Mouse (Mus musculus): ENCODE data around the gene Gca. TPM values are rescaled to one million over a fixed set of nuclear protein-coding genes. Genes with fewer than 3 reads are reported as not detected.
"Not testable (repeated sequence)": the region's sequence is repeated elsewhere in the genome, so short reads cannot be mapped to it uniquely, and the experiment has no call there.

Gene Gca
- total and polyA plus RNA-seq, 2 experiments from 2014 or later: 6.1 to 18.5 TPM

DNA sequence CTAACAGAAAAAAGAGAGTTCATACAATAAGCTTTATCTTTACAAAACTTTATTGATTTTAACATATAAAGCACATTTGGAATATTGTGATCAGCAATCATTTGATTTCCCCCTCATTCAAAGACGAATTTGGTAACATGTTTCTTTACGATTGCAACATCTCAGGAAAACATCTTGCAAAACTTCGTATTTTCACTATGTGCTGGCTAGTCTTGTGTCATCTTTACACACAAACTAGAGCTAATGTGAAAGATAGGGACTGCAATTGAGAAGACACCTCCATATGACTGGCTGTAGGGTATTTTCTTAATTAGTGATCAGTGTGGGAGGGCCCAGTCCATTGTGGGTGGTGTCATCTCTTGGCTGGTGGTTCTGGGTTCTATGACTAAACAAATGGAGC is 42.2 kb downstream of the Gca start:
- Histone ChIP-seq H3K27me3 (ENCODE audit: control insufficient read depth, insufficient read depth, low read length) (no peaks in the 10 kb centered on the region), H3K36me3 (replicated peaks; ENCODE audit: control insufficient read depth, insufficient read depth, low read length) (no peaks in the 10 kb centered on the region), H3K4me2 (ENCODE audit: low read depth, low read length) (no peak overlapping the region), H3K4me3 (ENCODE audit: low read depth, low read length) (no peak overlapping the region), H3K4me1 (ENCODE audit: control insufficient read depth, insufficient read depth) (no peaks in the 10 kb centered on the region), H3K9ac (replicated peaks; ENCODE audit: low read depth, low read length) (no peak overlapping the region), H3K9me3 (replicated peaks; ENCODE audit: control insufficient read depth, low read length) (no peaks in the 10 kb centered on the region), H3K27ac (ENCODE audit: low read depth) (no peak overlapping the region)
- ATAC-seq (ENCODE audit: insufficient read depth, low read depth) (no peak), DNase-seq (ENCODE audit: low spot score) (no peak)
- TF ChIP-seq EP300 (IDR thresholded peaks at IDR 0.05; ENCODE audit: low read depth): no peak
- TF ChIP-seq CTCF (IDR thresholded peaks at IDR 0.05; ENCODE audit: low read depth): no peak
- WGBS: 86% methylated on average over 3 of the region's 3 CpGs

DNA sequence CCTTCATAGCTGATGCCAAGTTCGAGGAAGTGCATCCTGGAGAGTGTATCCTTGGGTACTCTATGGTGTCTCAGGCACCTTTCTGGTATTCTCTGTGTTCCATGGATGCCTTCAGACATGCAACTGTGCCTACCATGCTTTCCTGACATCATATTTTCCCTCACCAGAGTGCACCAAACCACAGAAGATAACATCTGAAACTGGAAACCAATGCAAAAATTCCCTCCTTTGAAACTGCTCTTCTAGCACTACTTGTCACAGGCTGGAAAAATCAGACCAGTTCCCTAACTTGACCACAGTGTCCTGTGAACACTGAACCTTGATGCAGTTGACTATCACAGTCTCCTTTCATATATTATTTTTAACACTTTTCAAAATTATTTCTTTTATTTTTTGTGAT is 45.5 kb downstream of the Gca start:
- H3K9ac ChIP-seq (replicated peaks; ENCODE audit: low read depth, low read length): no peak overlapping the region
- H3K27ac ChIP-seq (ENCODE audit: low read depth): no peak overlapping the region
- H3K4me1 ChIP-seq (ENCODE audit: control insufficient read depth, insufficient read depth): no peaks in the 10 kb centered on the region
- H3K27me3 ChIP-seq (ENCODE audit: control insufficient read depth, insufficient read depth, low read length): no peaks in the 10 kb centered on the region
- no peak overlapping the region for H3K4me2 ChIP-seq (ENCODE audit: low read depth, low read length)
- H3K4me3 ChIP-seq (ENCODE audit: low read depth, low read length): no peak overlapping the region
- 78% methylated on average over 1 of the region's 1 CpGs for WGBS
- no peak for DNase-seq (ENCODE audit: low spot score)
- H3K36me3 ChIP-seq (replicated peaks; ENCODE audit: control insufficient read depth, insufficient read depth, low read length): no peaks in the 10 kb centered on the region
- ATAC-seq (ENCODE audit: insufficient read depth, low read depth): no peak
- TF ChIP-seq CTCF (IDR thresholded peaks at IDR 0.05; ENCODE audit: low read depth) (no peak), EP300 (IDR thresholded peaks at IDR 0.05; ENCODE audit: low read depth) (no peak)
- H3K9me3 ChIP-seq (replicated peaks; ENCODE audit: control insufficient read depth, low read length): no peaks in the 10 kb centered on the region

DNA sequence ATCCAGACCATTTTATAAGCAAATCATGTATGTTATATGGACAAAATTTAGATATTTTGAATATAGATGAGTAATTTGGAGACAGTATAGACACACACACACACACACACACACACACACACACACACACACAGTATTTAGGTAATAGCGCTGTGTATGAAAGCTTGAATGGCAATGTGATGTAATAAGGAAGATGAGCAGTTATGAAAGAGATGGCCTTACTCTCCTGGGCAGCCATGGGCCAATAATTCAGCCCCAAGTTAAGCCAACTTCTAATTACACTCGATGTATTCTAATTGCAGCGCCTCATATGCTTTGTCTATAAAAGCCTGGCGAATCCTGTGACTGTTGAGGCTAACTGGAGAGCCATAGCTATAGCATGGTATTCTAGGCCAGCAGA is 50.3 kb downstream of the Gca start:
- not testable (repeated sequence) for DNase-seq (ENCODE audit: low spot score); H3K9me3 ChIP-seq (replicated peaks; ENCODE audit: control insufficient read depth, low read length); H3K9ac ChIP-seq (replicated peaks; ENCODE audit: low read depth, low read length); ATAC-seq (ENCODE audit: insufficient read depth, low read depth); H3K4me2 ChIP-seq (ENCODE audit: low read depth, low read length); H3K27me3 ChIP-seq (ENCODE audit: control insufficient read depth, insufficient read depth, low read length); H3K36me3 ChIP-seq (replicated peaks; ENCODE audit: control insufficient read depth, insufficient read depth, low read length); H3K4me1 ChIP-seq (ENCODE audit: control insufficient read depth, insufficient read depth); H3K27ac ChIP-seq (ENCODE audit: low read depth); H3K4me3 ChIP-seq (ENCODE audit: low read depth, low read length)
- 88% methylated on average over 4 of the region's 4 CpGs for WGBS

DNA sequence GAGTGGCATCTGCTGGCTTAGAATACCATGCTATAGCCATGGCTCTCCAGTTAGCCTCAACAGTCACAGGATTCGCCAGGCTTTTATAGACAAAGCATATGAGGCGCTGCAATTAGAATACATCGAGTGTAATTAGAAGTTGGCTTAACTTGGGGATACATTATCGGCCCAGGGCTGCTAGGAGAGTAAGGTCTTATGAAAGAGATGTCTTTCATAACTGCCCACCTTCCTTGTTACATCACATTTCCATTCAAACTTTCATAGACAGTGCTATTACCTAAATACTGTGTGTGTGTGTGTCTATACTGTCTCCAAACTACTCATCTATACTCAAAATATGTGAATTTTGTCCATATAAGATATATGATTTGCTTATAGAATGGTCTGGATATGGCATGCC is 51.2 kb downstream of the Gca start:
- Histone ChIP-seq H3K9ac (replicated peaks; ENCODE audit: low read depth, low read length) (no peak overlapping the region), H3K4me2 (ENCODE audit: low read depth, low read length) (no peak overlapping the region), H3K4me3 (ENCODE audit: low read depth, low read length) (no peak overlapping the region), H3K27ac (ENCODE audit: low read depth) (no peak overlapping the region), H3K4me1 (ENCODE audit: control insufficient read depth, insufficient read depth) (no peaks in the 10 kb centered on the region), H3K9me3 (replicated peaks; ENCODE audit: control insufficient read depth, low read length) (no peaks in the 10 kb centered on the region), H3K27me3 (ENCODE audit: control insufficient read depth, insufficient read depth, low read length) (no peaks in the 10 kb centered on the region), H3K36me3 (replicated peaks; ENCODE audit: control insufficient read depth, insufficient read depth, low read length) (no peaks in the 10 kb centered on the region)
- no peak for ATAC-seq (ENCODE audit: insufficient read depth, low read depth)
- 84% methylated on average over 4 of the region's 4 CpGs for WGBS
- no peak for DNase-seq (ENCODE audit: low spot score)
- TF ChIP-seq CTCF (IDR thresholded peaks at IDR 0.05; ENCODE audit: low read depth) (no peak), EP300 (IDR thresholded peaks at IDR 0.05; ENCODE audit: low read depth) (no peak)

DNA sequence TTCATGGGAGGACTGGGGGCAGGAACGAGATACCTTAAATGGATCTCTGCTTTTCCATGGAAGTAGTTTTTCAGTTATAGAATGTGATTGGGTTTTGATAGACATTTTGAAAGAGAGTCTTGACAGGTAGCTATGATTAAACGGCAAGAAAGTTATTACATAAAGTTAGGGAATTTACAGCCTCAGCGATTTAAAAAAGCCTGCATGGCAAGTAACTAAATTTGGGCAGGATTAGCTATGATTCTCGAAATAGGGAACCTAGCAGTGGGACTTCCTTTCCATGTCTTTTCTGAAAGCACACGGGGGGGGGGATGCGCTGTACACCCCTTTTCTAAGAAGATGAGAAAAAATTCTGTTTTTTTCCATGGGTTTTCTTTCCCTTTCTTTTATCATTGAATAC is 53.2 kb downstream of the Gca start:
- Histone ChIP-seq H3K4me2 (ENCODE audit: low read depth, low read length) (no peak overlapping the region), H3K9ac (replicated peaks; ENCODE audit: low read depth, low read length) (no peak overlapping the region), H3K4me3 (ENCODE audit: low read depth, low read length) (no peak overlapping the region), H3K9me3 (replicated peaks; ENCODE audit: control insufficient read depth, low read length) (no peaks in the 10 kb centered on the region), H3K27me3 (ENCODE audit: control insufficient read depth, insufficient read depth, low read length) (no peaks in the 10 kb centered on the region), H3K27ac (ENCODE audit: low read depth) (no peak overlapping the region), H3K36me3 (replicated peaks; ENCODE audit: control insufficient read depth, insufficient read depth, low read length) (no peaks in the 10 kb centered on the region), H3K4me1 (ENCODE audit: control insufficient read depth, insufficient read depth) (no peaks in the 10 kb centered on the region)
- no peak for TF ChIP-seq CTCF (IDR thresholded peaks at IDR 0.05; ENCODE audit: low read depth)
- TF ChIP-seq EP300 (IDR thresholded peaks at IDR 0.05; ENCODE audit: low read depth): no peak
- DNase-seq (ENCODE audit: low spot score) (no peak), ATAC-seq (ENCODE audit: insufficient read depth, low read depth) (no peak)
- 77% methylated on average over 6 of the region's 6 CpGs for WGBS

DNA sequence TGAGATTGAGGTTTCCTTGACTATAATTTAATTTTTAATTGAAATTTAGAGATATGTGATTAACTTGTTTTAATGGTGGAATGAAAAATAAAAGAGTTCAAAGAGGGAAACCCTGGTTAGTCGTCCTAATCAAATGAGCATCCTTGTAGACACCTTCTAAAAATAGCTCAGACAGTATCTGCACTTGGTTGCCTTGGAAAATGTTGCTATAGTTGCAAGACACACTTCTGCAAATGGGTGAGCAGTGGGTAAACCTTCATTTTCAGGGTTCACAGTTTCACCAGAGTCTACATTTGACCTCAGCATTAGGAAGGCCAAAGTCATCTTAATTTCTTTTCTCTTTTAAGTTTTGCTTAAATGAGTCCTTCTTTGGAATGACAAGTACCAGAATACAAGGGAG is 54.3 kb downstream of the Gca start:
- whole genome bisulfite sequencing: 16% methylated on average over 1 of the region's 1 CpGs
- no peak for ATAC-seq (ENCODE audit: insufficient read depth, low read depth)
- H3K27me3 ChIP-seq (ENCODE audit: control insufficient read depth, insufficient read depth, low read length): no peaks in the 10 kb centered on the region
- no peak overlapping the region for H3K4me3 ChIP-seq (ENCODE audit: low read depth, low read length)
- no peak overlapping the region for H3K9ac ChIP-seq (replicated peaks; ENCODE audit: low read depth, low read length)
- no peak overlapping the region for H3K4me2 ChIP-seq (ENCODE audit: low read depth, low read length)
- no peak overlapping the region for H3K27ac ChIP-seq (ENCODE audit: low read depth)
- TF ChIP-seq CTCF (IDR thresholded peaks at IDR 0.05; ENCODE audit: low read depth) (no peak), EP300 (IDR thresholded peaks at IDR 0.05; ENCODE audit: low read depth) (no peak)
- H3K9me3 ChIP-seq (replicated peaks; ENCODE audit: control insufficient read depth, low read length): no peaks in the 10 kb centered on the region
- DNase-seq (ENCODE audit: low spot score): no peak
- no peaks in the 10 kb centered on the region for H3K4me1 ChIP-seq (ENCODE audit: control insufficient read depth, insufficient read depth)
- H3K36me3 ChIP-seq (replicated peaks; ENCODE audit: control insufficient read depth, insufficient read depth, low read length): no peaks in the 10 kb centered on the region
